Mouse (Mus musculus): ENCODE data around the gene Adamts2. TPM values are rescaled to one million over a fixed set of nuclear protein-coding genes. Genes with fewer than 3 reads are reported as not detected.

Adamts2 gene
- polyA plus RNA-seq, 1 experiment from 2014 or later, result 1.8 TPM

GRCm38 (mm10) chr11:50797674-50798073 lies 195.8 kb downstream of the Adamts2 start:
- Histone ChIP-seq H3K4me1 (replicated peaks; ENCODE audit: control insufficient read depth, insufficient read depth, low read length) (no peaks in the 10 kb centered on the region), H3K4me2 (replicated peaks; ENCODE audit: low read depth, low read length) (no peak overlapping the region), H3K4me3 (ENCODE audit: low read depth, low read length) (no peak overlapping the region), H3K27ac (ENCODE audit: low read depth, low read length) (no peak overlapping the region), H3K9me3 (ENCODE audit: control insufficient read depth, low read length) (no peaks in the 10 kb centered on the region), H3K36me3 (ENCODE audit: control insufficient read depth, insufficient read depth, low read length) (no peaks in the 10 kb centered on the region), H3K27me3 (ENCODE audit: control insufficient read depth, insufficient read depth, low read length) (no peaks in the 10 kb centered on the region), H3K9ac (ENCODE audit: low read depth, low read length) (no peak overlapping the region)
- ATAC-seq (ENCODE audit: low FRiP score) (no peak), DNase-seq (ENCODE audit: low spot score) (no peak)
- 82% methylated on average over 11 of the region's 11 CpGs for WGBS

GRCm38 (mm10) chr11:50798836-50799235 lies 197.0 kb downstream of the Adamts2 start:
- Histone ChIP-seq H3K4me2 (replicated peaks; ENCODE audit: low read depth, low read length) (no peak overlapping the region), H3K9ac (ENCODE audit: low read depth, low read length) (no peak overlapping the region), H3K4me3 (ENCODE audit: low read depth, low read length) (no peak overlapping the region), H3K27ac (ENCODE audit: low read depth, low read length) (no peak overlapping the region), H3K27me3 (ENCODE audit: control insufficient read depth, insufficient read depth, low read length) (no peaks in the 10 kb centered on the region), H3K4me1 (replicated peaks; ENCODE audit: control insufficient read depth, insufficient read depth, low read length) (no peaks in the 10 kb centered on the region), H3K9me3 (ENCODE audit: control insufficient read depth, low read length) (no peaks in the 10 kb centered on the region), H3K36me3 (ENCODE audit: control insufficient read depth, insufficient read depth, low read length) (no peaks in the 10 kb centered on the region)
- no peak for ATAC-seq (ENCODE audit: low FRiP score)
- DNase-seq (ENCODE audit: low spot score), result no peak

DNA sequence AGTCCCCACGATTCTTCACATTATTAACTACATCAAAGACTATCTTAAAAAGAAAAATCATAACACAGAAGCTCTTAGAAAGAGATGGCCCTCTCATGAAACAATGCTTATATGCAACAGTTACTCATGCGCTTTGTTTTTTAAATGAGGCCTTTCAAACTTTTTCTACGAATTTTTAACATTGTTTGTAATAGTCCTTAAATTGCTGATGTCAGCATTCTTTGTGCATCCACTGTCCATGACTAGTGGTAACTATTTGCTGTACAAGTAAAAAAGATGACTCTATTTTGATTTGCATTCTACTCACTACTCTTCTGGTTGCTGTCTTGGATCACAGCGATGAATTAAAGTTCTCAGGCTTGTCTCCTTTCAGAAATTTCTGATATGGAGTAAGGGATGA lies 212.3 kb downstream of the Adamts2 start:
- H3K4me1 ChIP-seq (replicated peaks; ENCODE audit: control insufficient read depth, insufficient read depth, low read length), result no peaks in the 10 kb centered on the region
- DNase-seq (ENCODE audit: low spot score) (no peak), ATAC-seq (ENCODE audit: low FRiP score) (no peak)
- no peak overlapping the region for H3K4me2 ChIP-seq (replicated peaks; ENCODE audit: low read depth, low read length)
- no peak overlapping the region for H3K4me3 ChIP-seq (ENCODE audit: low read depth, low read length)
- no peak overlapping the region for H3K27ac ChIP-seq (ENCODE audit: low read depth, low read length)
- 97% methylated on average over 4 of the region's 4 CpGs for WGBS
- no peak overlapping the region for H3K9ac ChIP-seq (ENCODE audit: low read depth, low read length)
- H3K9me3 ChIP-seq (ENCODE audit: control insufficient read depth, low read length), result peaks cover 25% of the 10 kb centered on the region
- peaks cover 55% of the 10 kb centered on the region for H3K36me3 ChIP-seq (ENCODE audit: control insufficient read depth, insufficient read depth, low read length)
- no peaks in the 10 kb centered on the region for H3K27me3 ChIP-seq (ENCODE audit: control insufficient read depth, insufficient read depth, low read length)

- Histone ChIP-seq H3K27ac (ENCODE audit: low read depth, low read length) (no peak overlapping the region), H3K4me3 (ENCODE audit: low read depth, low read length) (peak overlapping the region; percentile 86), H3K36me3 (ENCODE audit: control insufficient read depth, insufficient read depth, low read length) (peaks cover 8% of the 10 kb centered on the region; the same call in 1 of the 2 replicates), H3K9me3 (ENCODE audit: control insufficient read depth, low read length) (no peaks in the 10 kb centered on the region), H3K4me2 (replicated peaks; ENCODE audit: low read depth, low read length) (peak overlapping the region; percentile 69), H3K27me3 (ENCODE audit: control insufficient read depth, insufficient read depth, low read length) (no peaks in the 10 kb centered on the region), H3K9ac (ENCODE audit: low read depth, low read length) (peak overlapping the region; percentile 20; the same call in 1 of the 2 replicates), H3K4me1 (replicated peaks; ENCODE audit: control insufficient read depth, insufficient read depth, low read length) (no peaks in the 10 kb centered on the region)
- WGBS, result 82% methylated on average over 2 of the region's 2 CpGs
- no peak for DNase-seq (ENCODE audit: low spot score)
- ATAC-seq (ENCODE audit: low FRiP score), result no peak
Measured at GRCm38 (mm10) chr11:50826214-50826613, 224.3 kb downstream of the Adamts2 start.

DNA sequence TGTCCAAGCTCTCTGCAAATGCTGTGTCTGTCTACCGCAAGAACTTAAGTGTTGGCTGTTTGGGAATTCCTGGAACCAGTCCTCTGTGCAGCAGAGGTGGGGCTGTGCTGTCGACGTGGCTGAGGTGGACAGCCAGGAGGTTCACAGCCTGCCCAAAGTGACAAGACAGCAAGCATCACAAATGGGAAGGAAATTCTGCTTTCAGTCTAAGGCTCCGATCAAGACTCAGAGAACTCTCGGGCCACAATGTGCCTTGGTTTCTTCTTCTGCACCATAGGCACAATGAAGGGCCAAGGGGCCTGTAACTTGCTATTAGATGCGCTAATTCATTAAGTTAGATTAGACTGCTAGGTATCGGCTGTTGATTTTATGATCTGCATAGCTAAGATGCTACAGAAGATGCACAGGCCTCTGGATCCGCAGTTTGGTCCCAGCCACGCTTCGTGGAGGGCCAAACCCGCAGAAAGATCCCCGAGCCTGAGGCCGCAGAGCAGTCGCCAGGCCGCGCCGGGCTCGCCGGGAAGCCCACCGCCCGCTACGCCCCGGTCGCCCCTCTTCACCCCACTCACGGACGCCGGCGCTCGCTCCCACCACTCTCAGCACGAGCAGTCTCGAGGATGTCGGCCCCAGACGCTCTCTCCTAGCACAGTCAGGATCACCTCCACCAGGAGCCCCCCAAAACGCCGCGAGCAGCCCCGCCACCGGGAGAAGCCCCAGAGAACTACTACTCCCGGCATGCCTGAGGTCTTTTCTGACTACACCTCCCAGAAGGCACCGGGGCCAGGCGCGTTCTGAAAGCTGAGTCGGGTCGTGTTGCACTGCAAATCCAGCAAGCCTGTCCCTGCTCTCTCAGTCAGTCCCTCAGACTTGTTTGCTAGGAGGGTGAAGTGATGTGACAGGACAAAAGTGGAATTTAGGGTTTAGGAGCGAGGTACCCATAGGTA lies 225.4 kb downstream of the Adamts2 start, which contains the start of gene Zfp354c:
TSS of gene Zfp354c (minus strand) at position 715 of the 944 bp plus-strand sequence.
- under 1% methylated on average over 40 of the region's 45 CpGs for WGBS
- peak within 1 kb of the TSS; percentile 69 for H3K4me2 ChIP-seq (replicated peaks; ENCODE audit: low read depth, low read length)
- H3K9ac ChIP-seq (ENCODE audit: low read depth, low read length), result peak within 1 kb of the TSS; percentile 93
- ATAC-seq (ENCODE audit: low FRiP score) (peak; percentile 96), DNase-seq (ENCODE audit: low spot score) (peak; percentile 92)
- H3K9me3 ChIP-seq (ENCODE audit: control insufficient read depth, low read length), result no peaks in the 10 kb centered on the region
- H3K4me3 ChIP-seq (ENCODE audit: low read depth, low read length), result peak within 1 kb of the TSS; percentile 86
- no peaks in the 10 kb centered on the region for H3K27me3 ChIP-seq (ENCODE audit: control insufficient read depth, insufficient read depth, low read length)
- H3K4me1 ChIP-seq (replicated peaks; ENCODE audit: control insufficient read depth, insufficient read depth, low read length), result no peaks in the 10 kb centered on the region
- peaks cover 8% of the 10 kb centered on the region; the same call in 1 of the 2 replicates for H3K36me3 ChIP-seq (ENCODE audit: control insufficient read depth, insufficient read depth, low read length)
- H3K27ac ChIP-seq (ENCODE audit: low read depth, low read length), result peak within 1 kb of the TSS; percentile 33; the same call in 1 of the 2 replicates

DNA sequence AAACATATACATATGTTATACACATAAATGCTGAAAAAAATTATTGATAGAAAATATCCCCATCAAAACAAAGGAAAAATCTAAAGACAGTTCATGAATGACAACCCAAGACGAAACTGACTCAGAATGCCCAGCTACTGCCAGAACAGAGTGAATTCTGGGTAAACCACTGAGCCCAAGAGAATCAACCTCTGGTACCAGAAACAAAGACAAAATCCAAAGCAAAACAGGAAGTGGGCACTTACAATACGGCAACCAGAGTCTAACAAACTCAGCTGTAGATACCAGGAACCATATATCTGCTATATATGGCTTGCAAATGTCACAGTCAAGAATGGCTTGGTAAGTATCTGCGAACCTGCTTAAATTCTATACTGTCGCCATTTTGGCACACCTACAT lies 233.8 kb downstream of the Adamts2 start:
- no peak overlapping the region for H3K9ac ChIP-seq (ENCODE audit: low read depth, low read length)
- no peak for ATAC-seq (ENCODE audit: low FRiP score)
- no peaks in the 10 kb centered on the region for H3K27me3 ChIP-seq (ENCODE audit: control insufficient read depth, insufficient read depth, low read length)
- H3K4me1 ChIP-seq (replicated peaks; ENCODE audit: control insufficient read depth, insufficient read depth, low read length), result no peaks in the 10 kb centered on the region
- no peak overlapping the region for H3K27ac ChIP-seq (ENCODE audit: low read depth, low read length)
- WGBS, result 87% methylated on average over 4 of the region's 4 CpGs
- H3K36me3 ChIP-seq (ENCODE audit: control insufficient read depth, insufficient read depth, low read length), result no peaks in the 10 kb centered on the region
- H3K9me3 ChIP-seq (ENCODE audit: control insufficient read depth, low read length), result no peaks in the 10 kb centered on the region
- no peak overlapping the region for H3K4me2 ChIP-seq (replicated peaks; ENCODE audit: low read depth, low read length)
- DNase-seq (ENCODE audit: low spot score), result no peak
- no peak overlapping the region for H3K4me3 ChIP-seq (ENCODE audit: low read depth, low read length)

DNA sequence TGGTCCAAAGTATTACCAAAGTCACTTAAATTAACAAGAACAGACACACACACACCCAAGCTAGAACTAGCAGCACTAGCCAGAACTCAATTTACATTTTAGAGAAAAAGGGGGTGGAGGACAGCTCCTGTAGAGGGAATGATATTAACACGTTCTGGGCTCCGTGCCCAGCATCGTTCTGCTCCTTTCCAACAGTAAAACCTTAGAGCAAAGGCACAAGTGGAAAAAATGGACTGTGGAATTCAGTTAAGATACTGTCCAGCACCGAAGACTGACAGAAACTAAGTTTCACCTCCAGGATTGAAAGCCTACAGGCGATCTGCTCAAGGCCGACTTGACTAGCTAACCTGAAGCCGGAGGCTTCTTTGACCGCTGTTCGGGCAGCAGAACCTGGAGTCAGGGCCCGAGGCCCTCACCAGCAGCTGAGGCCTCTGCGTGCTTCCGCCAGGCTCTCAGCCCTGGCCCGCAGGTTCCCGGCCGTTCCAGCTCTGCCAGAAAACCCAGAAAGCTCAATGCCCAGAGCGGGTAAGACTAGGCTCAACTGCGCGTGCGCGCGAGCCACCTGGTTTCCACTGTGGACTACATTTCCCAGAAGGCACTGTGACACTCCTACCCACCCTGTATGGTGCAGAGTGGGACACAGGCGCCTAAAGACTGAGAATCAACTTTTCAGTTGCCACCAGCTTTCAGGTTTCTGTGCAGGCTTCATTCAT lies 239.3 kb downstream of the Adamts2 start, which contains the start of gene Zfp879:
TSS of gene Zfp879 (minus strand) at position 530 of the 713 bp plus-strand sequence.
- Histone ChIP-seq H3K9ac (ENCODE audit: low read depth, low read length) (peak within 1 kb of the TSS; percentile 67), H3K4me2 (replicated peaks; ENCODE audit: low read depth, low read length) (peak within 1 kb of the TSS; percentile 67), H3K4me3 (ENCODE audit: low read depth, low read length) (peak within 1 kb of the TSS; percentile 34), H3K4me1 (replicated peaks; ENCODE audit: control insufficient read depth, insufficient read depth, low read length) (no peaks in the 10 kb centered on the region), H3K27ac (ENCODE audit: low read depth, low read length) (no peak within 1 kb of the TSS), H3K27me3 (ENCODE audit: control insufficient read depth, insufficient read depth, low read length) (no peaks in the 10 kb centered on the region), H3K36me3 (ENCODE audit: control insufficient read depth, insufficient read depth, low read length) (no peaks in the 10 kb centered on the region), H3K9me3 (ENCODE audit: control insufficient read depth, low read length) (no peaks in the 10 kb centered on the region)
- WGBS, result 27% methylated on average over 22 of the region's 22 CpGs
- DNase-seq (ENCODE audit: low spot score), result peak; percentile 98
- ATAC-seq (ENCODE audit: low FRiP score), result peak; percentile 97

DNA sequence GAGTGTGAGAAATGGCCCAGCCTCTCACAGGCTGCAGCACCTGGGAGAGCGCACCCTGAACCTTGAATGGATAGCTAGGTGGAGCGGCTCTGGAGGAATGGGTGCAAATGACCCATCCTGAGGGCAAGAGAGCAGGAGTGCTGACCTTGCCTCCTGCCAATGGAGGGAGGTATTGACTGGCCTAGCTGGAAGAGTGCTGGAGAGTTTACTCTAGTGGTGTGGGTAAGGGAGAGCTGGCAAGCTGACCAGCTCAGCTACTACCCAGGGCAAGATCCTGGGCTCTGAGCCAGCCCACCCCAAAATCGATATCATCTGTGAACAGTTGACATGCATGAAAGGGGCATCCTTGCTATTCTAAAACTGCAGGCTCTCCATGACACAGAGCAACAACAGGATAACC lies 244.1 kb downstream of the Adamts2 start:
- 85% methylated on average over 3 of the region's 3 CpGs for WGBS
- ATAC-seq (ENCODE audit: low FRiP score), result no peak

More for the DNA sequence above, 244.1 kb downstream of the Adamts2 start:
- no peaks in the 10 kb centered on the region for H3K36me3 ChIP-seq (ENCODE audit: control insufficient read depth, insufficient read depth, low read length)
- H3K27ac ChIP-seq (ENCODE audit: low read depth, low read length), result no peak overlapping the region
- H3K4me3 ChIP-seq (ENCODE audit: low read depth, low read length), result no peak overlapping the region
- peaks cover 30% of the 10 kb centered on the region for H3K27me3 ChIP-seq (ENCODE audit: control insufficient read depth, insufficient read depth, low read length)
- no peak overlapping the region for H3K9ac ChIP-seq (ENCODE audit: low read depth, low read length)
- no peak overlapping the region for H3K4me2 ChIP-seq (replicated peaks; ENCODE audit: low read depth, low read length)
- H3K4me1 ChIP-seq (replicated peaks; ENCODE audit: control insufficient read depth, insufficient read depth, low read length), result peaks cover 4% of the 10 kb centered on the region; the same call in 1 of the 2 replicates
- H3K9me3 ChIP-seq (ENCODE audit: control insufficient read depth, low read length), result no peaks in the 10 kb centered on the region
- DNase-seq (ENCODE audit: low spot score), result no peak

Data from hindbrain, embryonic 11.5 days (tissue).